Mouse (Mus musculus) splenic B cell, adult 2 months (primary cell): ENCODE results near the gene Prom1.

Experiments
- DNase-seq: peaks from one replicate; pipeline ENCODE4 v3.0.0-alpha.2; 2011; ENCODE audit warnings: low read depth, low spot score
- H3K27me3 ChIP-seq: 2 replicates; pipeline ENCODE4 v1.6.1; 2012; ENCODE audit warnings: mild to moderate bottlenecking, low read length, moderate library complexity, mixed read lengths; ENCODE audit not compliant: control insufficient read depth, poor library complexity, insufficient read depth, severe bottlenecking
- H3K36me3 ChIP-seq: 2 replicates; pipeline ENCODE4 v1.6.1; 2012; ENCODE audit warnings: mild to moderate bottlenecking, low read length, moderate library complexity, mixed read lengths; ENCODE audit not compliant: control insufficient read depth, poor library complexity, insufficient read depth, severe bottlenecking

The Prom1 gene

GRCm38 (mm10) chr5:44048568-44049363 lies 53.1 kb downstream of the Prom1 start:
- Histone ChIP-seq H3K27me3 (no peaks in the 10 kb centered on the region), H3K36me3 (no peaks in the 10 kb centered on the region)
- DNase-seq, result peak; percentile 64

- no peak for DNase-seq
- Histone ChIP-seq H3K27me3 (no peaks in the 10 kb centered on the region), H3K36me3 (no peaks in the 10 kb centered on the region)
Measured at GRCm38 (mm10) chr5:44041725-44042124, 60.1 kb downstream of the Prom1 start.

GRCm38 (mm10) chr5:44041056-44041455 lies 60.8 kb downstream of the Prom1 start:
- Histone ChIP-seq H3K27me3 (no peaks in the 10 kb centered on the region), H3K36me3 (no peaks in the 10 kb centered on the region)
- DNase-seq, result no peak

- no peaks in the 10 kb centered on the region for H3K36me3 ChIP-seq
- H3K27me3 ChIP-seq, result no peaks in the 10 kb centered on the region
- no peak for DNase-seq
Measured at GRCm38 (mm10) chr5:43998295-43998989, 103.4 kb downstream of the Prom1 start.

DNA sequence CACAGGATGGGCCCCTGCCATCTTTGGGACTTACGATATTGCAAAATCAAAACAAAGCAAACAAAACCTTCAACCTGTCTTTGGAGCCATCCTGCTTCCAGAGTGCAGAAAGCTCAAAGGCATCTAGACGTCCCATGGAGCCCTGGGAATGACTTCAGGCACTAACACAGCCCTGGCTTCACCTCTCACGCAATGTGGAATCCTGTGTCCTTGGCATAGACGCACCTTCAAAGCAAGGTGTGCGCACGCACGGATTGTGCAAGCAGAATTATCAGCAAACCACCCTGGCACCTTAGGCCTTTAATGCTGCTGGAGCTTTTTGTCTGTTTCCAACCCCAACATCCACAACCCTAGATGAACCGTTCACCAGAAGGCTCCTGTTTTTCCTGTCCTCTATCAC lies 104.2 kb downstream of the Prom1 start:
- no peaks in the 10 kb centered on the region for H3K27me3 ChIP-seq
- no peak for DNase-seq
- H3K36me3 ChIP-seq, result no peaks in the 10 kb centered on the region

GRCm38 (mm10) chr5:43996162-43996561 lies 105.7 kb downstream of the Prom1 start:
- H3K36me3 ChIP-seq, result no peaks in the 10 kb centered on the region
- DNase-seq, result peak; percentile 43
- H3K27me3 ChIP-seq, result no peaks in the 10 kb centered on the region

- H3K27me3 ChIP-seq, result no peaks in the 10 kb centered on the region
- no peaks in the 10 kb centered on the region for H3K36me3 ChIP-seq
- peak; percentile 65 for DNase-seq
Measured at GRCm38 (mm10) chr5:43994981-43995380, 106.9 kb downstream of the Prom1 start.

GRCm38 (mm10) chr5:43990316-43990715 lies 111.5 kb downstream of the Prom1 start:
- Histone ChIP-seq H3K27me3 (no peaks in the 10 kb centered on the region), H3K36me3 (no peaks in the 10 kb centered on the region)
- DNase-seq, result peak; percentile 82

- H3K36me3 ChIP-seq, result no peaks in the 10 kb centered on the region
- H3K27me3 ChIP-seq, result no peaks in the 10 kb centered on the region
- DNase-seq, result peak; percentile 60
Measured at GRCm38 (mm10) chr5:43989017-43989416, 112.8 kb downstream of the Prom1 start.

GRCm38 (mm10) chr5:43986212-43986611 lies 115.6 kb downstream of the Prom1 start:
- H3K27me3 ChIP-seq, result no peaks in the 10 kb centered on the region
- no peaks in the 10 kb centered on the region for H3K36me3 ChIP-seq
- no peak for DNase-seq

DNA sequence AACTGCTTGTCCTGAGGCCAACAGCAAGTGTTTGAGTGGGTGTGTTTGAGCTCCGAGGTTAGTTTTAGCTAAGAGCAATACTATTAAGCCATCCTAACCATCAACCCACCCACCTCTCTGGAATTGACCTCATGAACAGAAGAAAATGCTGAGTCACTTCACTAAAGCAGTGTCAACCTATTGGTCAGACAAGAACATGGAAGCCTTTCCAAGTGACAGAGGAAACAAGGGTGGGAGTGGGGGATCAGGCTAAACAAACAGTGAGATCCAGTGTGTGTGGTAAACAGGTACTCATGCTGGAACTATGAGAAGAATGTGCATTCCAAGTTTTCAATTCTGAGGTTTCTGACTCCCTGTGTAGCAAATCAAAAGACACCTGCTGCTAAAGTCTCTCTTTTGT lies 118.9 kb downstream of the Prom1 start:
- no peaks in the 10 kb centered on the region for H3K27me3 ChIP-seq
- no peak for DNase-seq
- no peaks in the 10 kb centered on the region for H3K36me3 ChIP-seq

- Histone ChIP-seq H3K27me3 (no peaks in the 10 kb centered on the region), H3K36me3 (no peaks in the 10 kb centered on the region)
- no peak for DNase-seq
Measured at GRCm38 (mm10) chr5:43981620-43982019, 120.2 kb downstream of the Prom1 start, which contains the start of gene Fgfbp1. TSS of gene Fgfbp1 (minus strand) at chr5:43981779.

- no peaks in the 10 kb centered on the region for H3K36me3 ChIP-seq
- no peak for DNase-seq
Measured at GRCm38 (mm10) chr5:43980397-43980796, 121.4 kb downstream of the Prom1 start.

DNA sequence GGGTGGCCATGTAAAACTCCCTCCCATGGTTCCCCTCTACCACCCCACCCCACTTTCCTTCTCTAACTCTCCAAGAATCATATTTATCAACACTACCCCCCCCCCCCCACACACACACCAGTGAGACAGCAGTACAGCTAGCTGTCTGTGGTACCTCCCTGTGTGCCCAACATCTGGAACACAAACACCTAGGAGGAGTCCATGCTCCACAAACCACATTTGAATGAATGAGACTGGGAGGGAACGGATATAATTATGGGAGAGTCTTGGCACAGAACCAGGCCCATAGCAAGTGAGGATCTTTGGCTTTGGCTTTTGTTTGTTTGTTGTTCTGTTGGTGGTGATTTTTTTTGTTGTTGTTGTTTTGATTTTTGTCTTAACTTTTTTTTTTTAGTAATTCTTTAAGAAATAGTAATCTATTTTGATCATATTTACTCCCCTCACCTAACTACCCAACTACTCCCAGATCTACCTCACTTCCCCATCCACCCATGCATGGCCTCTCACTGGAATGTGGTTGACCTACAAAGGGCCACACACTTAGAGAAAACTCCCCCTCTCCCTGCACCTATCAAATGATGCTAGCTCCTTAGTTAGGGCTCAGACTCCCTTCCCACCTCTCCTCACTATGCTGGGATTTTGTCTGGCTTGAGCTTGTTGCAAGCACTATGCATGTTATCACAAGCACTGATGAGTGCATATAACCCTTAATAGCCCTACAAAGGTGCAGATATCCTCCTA lies 124.8 kb downstream of the Prom1 start:
- no peak for DNase-seq
- Histone ChIP-seq H3K27me3 (peaks cover 1% of the 10 kb centered on the region; the same call in 1 of the 2 replicates), H3K36me3 (no peaks in the 10 kb centered on the region)

More at GRCm38 (mm10) chr5:43980397-43980796, 121.4 kb downstream of the Prom1 start:
- peaks cover 1% of the 10 kb centered on the region; the same call in 1 of the 2 replicates for H3K27me3 ChIP-seq

GRCm38 (mm10) chr5:43974166-43974565 lies 127.7 kb downstream of the Prom1 start:
- no peaks in the 10 kb centered on the region for H3K36me3 ChIP-seq

More at GRCm38 (mm10) chr5:43974166-43974565, 127.7 kb downstream of the Prom1 start:
- H3K27me3 ChIP-seq, result peaks cover 1% of the 10 kb centered on the region; the same call in 1 of the 2 replicates
- DNase-seq, result no peak
